Mouse (Mus musculus) bone marrow macrophage, adult 2 months (primary cell): ENCODE data around the gene Thap8.

Experiments used
- CTCF ChIP-seq: IDR thresholded peaks from 2 replicates; pipeline ENCODE4 v1.5.1; 2012; ENCODE audit warnings: low read depth, mild to moderate bottlenecking, low read length, moderate library complexity
- POLR2A ChIP-seq: IDR thresholded peaks from 2 replicates; pipeline ENCODE4 v1.6.1; 2012; ENCODE audit warnings: mild to moderate bottlenecking, low read depth, low read length, borderline replicate concordance

- TF ChIP-seq CTCF (no peak), POLR2A (no peak)
Measured at GRCm38 (mm10) chr7:30325364-30325763, 45.5 kb downstream of the Thap8 start.
